Mouse (Mus musculus) adrenal gland, adult (tissue): ENCODE data around the gene D230025D16Rik.

Source experiments
- DNase-seq, 2 experiments: peaks; one replicate each; pipeline ENCODE4 v3.0.0; 2022 to 2023; ENCODE audit warnings: low spot score in 1 of 2; ENCODE audit not compliant: inconsistent age in 2 of 2

The D230025D16Rik gene

GRCm38 (mm10) chr8:105237442-105238142, 12.6 kb downstream of the D230025D16Rik start:
- no peak for DNase-seq

GRCm38 (mm10) chr8:105241016-105241415, 16.1 kb downstream of the D230025D16Rik start:
- no peak for DNase-seq

GRCm38 (mm10) chr8:105251954-105252353, 27.0 kb downstream of the D230025D16Rik start:
- DNase-seq = no peak

- DNase-seq = no peak
Measured at GRCm38 (mm10) chr8:105252680-105253537, 28.0 kb downstream of the D230025D16Rik start.

GRCm38 (mm10) chr8:105253766-105254151, 28.8 kb downstream of the D230025D16Rik start:
- no peak for DNase-seq

- DNase-seq = peak; percentile 88 to 95
Measured at GRCm38 (mm10) chr8:105254152-105254965, 29.4 kb downstream of the D230025D16Rik start.

- peak; percentile 59 to 77 for DNase-seq
Measured at GRCm38 (mm10) chr8:105254966-105255350, 30.0 kb downstream of the D230025D16Rik start, which contains the start of gene B3gnt9. Gene B3gnt9, minus strand, starts transcription at chr8:105255153.

GRCm38 (mm10) chr8:105257318-105258114, 32.6 kb downstream of the D230025D16Rik start:
- peak in 1 of 2 experiments; percentile 16 for DNase-seq

- DNase-seq = peak; percentile 18 to 44
Measured at GRCm38 (mm10) chr8:105258911-105259720, 34.2 kb downstream of the D230025D16Rik start.

GRCm38 (mm10) chr8:105259721-105260320, 34.9 kb downstream of the D230025D16Rik start:
- peak; percentile 77 to 92 for DNase-seq

GRCm38 (mm10) chr8:105260371-105261099, 35.6 kb downstream of the D230025D16Rik start:
- DNase-seq = no peak

- no peak for DNase-seq
Measured at GRCm38 (mm10) chr8:105261326-105261980, 36.5 kb downstream of the D230025D16Rik start.

GRCm38 (mm10) chr8:105263244-105263912, 38.4 kb downstream of the D230025D16Rik start:
- no peak for DNase-seq

GRCm38 (mm10) chr8:105264024-105264982, 39.4 kb downstream of the D230025D16Rik start, which contains the start of the genes Tradd and Fbxl8:
Gene Tradd, minus strand, starts transcription at chr8:105264609.
Gene Fbxl8, plus strand, starts transcription at chr8:105264648.
- peak; percentile 88 to 94 for DNase-seq

GRCm38 (mm10) chr8:105265128-105265527, 40.2 kb downstream of the D230025D16Rik start:
- DNase-seq = peak; percentile 20 to 62

GRCm38 (mm10) chr8:105266775-105267174, 41.8 kb downstream of the D230025D16Rik start:
- peak in 1 of 2 experiments; percentile 8 for DNase-seq
